Mouse (Mus musculus): ENCODE data around the gene Myo9a. TPM values are rescaled to one million over a fixed set of nuclear protein-coding genes. Genes with fewer than 3 reads are reported as not detected.

The Myo9a gene
- total RNA-seq, 2 experiments from 2014 or later = 72.9 to 87.2 TPM

Other genes starting within 250 kb of the Myo9a start
- 10 to 100 TPM; 48.4 to 54.1 TPM for gene Hexa, start 211.4 kb upstream of the Myo9a start, total RNA-seq (2021)
- 1 to 10 TPM; 2.6 to 3.6 TPM for gene Tmem202, start 211.0 kb upstream of the Myo9a start, total RNA-seq (2021)
- gene Celf6, start 173.0 kb upstream of the Myo9a start, total RNA-seq (2021) = 10 to 100 TPM; 29.7 to 35.2 TPM
- gene Parp6, start 133.6 kb upstream of the Myo9a start, total RNA-seq (2021) = 100 to 1,000 TPM; 129 to 139 TPM
- 1,000 to 10,000 TPM; 1,425 to 1,430 TPM for gene Pkm, start 94.5 kb upstream of the Myo9a start, total RNA-seq (2021)
- gene Gramd2, start 70.8 kb upstream of the Myo9a start, total RNA-seq (2021) = 10 to 100 TPM; 11.8 to 14.7 TPM
- gene Senp8, start 186 bp upstream of the Myo9a start, total RNA-seq (2021) = 10 to 100 TPM in 1 of 2 experiments, 1 to 10 TPM in 1; 9.9 to 11.6 TPM
- not detected for gene Nr2e3, start 209.8 kb downstream of the Myo9a start, total RNA-seq (2021)

Data from left cerebral cortex, adult 18-20 months (tissue).